Mouse (Mus musculus) testis, adult 2 months (tissue): ENCODE measurements around the gene Gucd1.

ENCODE experiments used
- CTCF ChIP-seq: fragments of 200-500 bp; IDR thresholded peaks from 2 replicates; pipeline ENCODE4 v1.5.1; 2012; ENCODE audit warnings: low read depth, mild to moderate bottlenecking, inconsistent platforms, low read length, moderate library complexity; ENCODE audit not compliant: control insufficient read depth, insufficient read depth, insufficient replicate concordance
- POLR2A ChIP-seq: fragments of 200-500 bp; IDR thresholded peaks from 2 replicates; pipeline ENCODE4 v1.6.1; 2012; ENCODE audit warnings: low read depth, mild to moderate bottlenecking, inconsistent platforms, low read length, moderate library complexity; ENCODE audit not compliant: control insufficient read depth

DNA sequence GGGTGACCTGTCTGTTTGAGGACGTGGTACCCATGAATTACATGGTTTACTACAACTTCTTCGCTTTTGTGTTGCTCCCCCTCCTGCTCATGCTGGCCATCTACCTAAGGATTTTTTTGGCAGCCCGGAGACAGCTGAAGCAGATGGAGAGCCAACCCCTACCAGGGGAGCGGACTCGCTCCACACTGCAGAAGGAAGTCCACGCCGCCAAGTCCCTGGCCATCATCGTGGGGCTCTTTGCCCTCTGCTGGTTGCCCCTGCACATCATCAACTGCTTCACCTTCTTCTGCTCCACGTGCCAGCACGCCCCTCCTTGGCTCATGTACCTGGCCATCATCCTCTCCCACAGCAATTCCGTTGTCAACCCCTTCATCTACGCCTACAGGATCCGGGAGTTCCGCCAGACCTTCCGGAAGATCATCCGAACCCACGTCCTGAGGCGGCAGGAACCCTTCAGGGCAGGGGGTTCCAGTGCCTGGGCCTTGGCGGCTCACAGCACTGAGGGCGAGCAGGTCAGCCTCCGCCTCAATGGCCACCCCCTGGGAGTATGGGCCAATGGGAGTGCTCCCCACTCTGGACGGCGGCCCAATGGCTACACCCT lies 184.5 kb downstream of the Gucd1 start:
- TF ChIP-seq POLR2A = no peak
- TF ChIP-seq CTCF = no peak
